ENCODE assay signal across 17 mouse cellular contexts in genomic region chr6:34142931-34143330, GRCm38 (mm10).
"Had no signal": no experiment of that assay in that cellular context is flagged by ENCODE, and none has a peak within 500 bp of the region (broad histone marks: within the 10 kb centered on the region; RNA-seq: fewer than 3 reads in every experiment).

No protein-coding gene starts in this region.

- ATAC-seq: liver, postnatal 0 days; lung, postnatal 0 days; midbrain, embryonic 13.5 days; midbrain, embryonic 16.5 days had no signal

- H3K36me3 ChIP-seq: limb, embryonic 15.5 days; midbrain, embryonic 13.5 days had no signal

- H3K9me3 ChIP-seq: limb, embryonic 15.5 days had no signal

- DNase-seq: kidney, adult 2 months; kidney, postnatal 36 days; layer of hippocampus, postnatal 36 days; liver, postnatal 0 days; lung, embryonic 14.5 days; thymus, adult 2 months; thymus, postnatal 14 days; thymus, postnatal 4 days had no signal

- H3K9ac ChIP-seq: limb, embryonic 15.5 days; liver, embryonic 14.5 days; liver, postnatal 0 days; lung, embryonic 14.5 days; midbrain, embryonic 13.5 days had no signal

- H3K4me2 ChIP-seq: limb, embryonic 15.5 days; liver, embryonic 11.5 days; lung, embryonic 14.5 days; midbrain, embryonic 13.5 days had no signal

- H3K27me3 ChIP-seq: limb, embryonic 15.5 days; midbrain, embryonic 13.5 days had no signal

- H3K27ac ChIP-seq: kidney, postnatal 0 days; left cerebral cortex, adult 2 months; limb, embryonic 15.5 days; liver, embryonic 14.5 days; macrophage; midbrain, embryonic 13.5 days had no signal

- H3K4me3 ChIP-seq: left cerebral cortex, adult 2 months; limb, embryonic 15.5 days; midbrain, embryonic 13.5 days had no signal

- H3K4me1 ChIP-seq: limb, embryonic 15.5 days; midbrain, embryonic 13.5 days had no signal
